In the genomic region with DNA sequence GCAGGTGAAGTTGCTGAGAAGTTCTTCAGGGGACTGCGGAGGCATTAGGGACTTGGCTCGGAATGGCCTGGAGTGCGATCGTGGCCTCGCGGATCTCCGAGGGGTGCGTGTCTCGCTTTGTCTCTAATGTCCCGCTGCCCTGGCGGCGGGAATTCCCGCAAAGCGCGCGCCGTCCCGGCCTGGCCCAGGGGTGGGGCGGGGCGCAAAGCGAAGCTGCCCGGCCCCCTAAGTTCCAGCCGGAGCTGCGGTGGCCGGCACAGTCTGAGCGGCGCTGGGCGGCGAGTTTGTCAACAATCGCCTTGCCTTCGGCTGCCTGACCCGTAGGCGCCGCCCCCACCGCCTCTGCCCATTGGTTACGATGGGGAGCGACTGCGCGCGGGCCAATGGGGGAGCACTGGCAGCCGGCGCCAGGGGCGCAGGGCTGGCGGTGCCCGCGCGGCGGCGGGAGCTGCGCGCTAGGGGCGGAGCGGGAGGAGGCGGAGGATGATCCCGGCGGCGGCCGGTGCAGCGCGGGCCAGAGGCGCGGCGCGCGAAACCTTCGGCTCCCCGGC, we compare ENCODE assay signal across 8 mouse cellular contexts. TPM values are rescaled to one million over a fixed set of nuclear protein-coding genes. Genes with fewer than 3 reads are reported as not detected.
DNase-seq lines count a peak whose midpoint lies in the region; ATAC-seq and TF ChIP-seq lines count a peak whose summit lies in the region.

No protein-coding gene starts in this region.

- ATAC-seq in embryonic facial prominence, embryonic 12.5 days (ENCODE audit: insufficient number of reproducible peaks, insufficient read depth, low FRiP score, low TSS enrichment) = peak; percentile 89
- peak; percentile 89 for ATAC-seq in limb, embryonic 11.5 days (ENCODE audit: insufficient number of reproducible peaks, low FRiP score, low TSS enrichment, low read depth)
- peak; percentile 90 for ATAC-seq in midbrain, embryonic 13.5 days

- peak overlapping the region; percentile 97 for H3K4me2 ChIP-seq in embryonic facial prominence, embryonic 12.5 days (replicated peaks)
- peak overlapping the region; percentile 95 for H3K4me2 ChIP-seq in limb, embryonic 11.5 days (ENCODE audit: low read depth, severe bottlenecking)
- H3K4me2 ChIP-seq in midbrain, embryonic 13.5 days (replicated peaks) = peak overlapping the region; percentile 99

- H3K9ac ChIP-seq in embryonic facial prominence, embryonic 12.5 days = peak overlapping the region; percentile 78
- peak overlapping the region; percentile 70 for H3K9ac ChIP-seq in limb, embryonic 11.5 days (ENCODE audit: low read length)
- H3K9ac ChIP-seq in midbrain, embryonic 13.5 days (replicated peaks) = peak overlapping the region; percentile 71

- H3K4me3 ChIP-seq in embryonic facial prominence, embryonic 12.5 days = peak overlapping the region; percentile 79
- peak overlapping the region; percentile 52 for H3K4me3 ChIP-seq in kidney, adult 2 months (ENCODE audit: insufficient read depth, low read depth, low read length)
- peak overlapping the region; percentile 73 for H3K4me3 ChIP-seq in limb, embryonic 11.5 days (ENCODE audit: low read depth, low read length)
- H3K4me3 ChIP-seq in midbrain, embryonic 13.5 days (replicated peaks) = peak overlapping the region; percentile 59

- peaks cover 14% of the 10 kb centered on the region for H3K36me3 ChIP-seq in embryonic facial prominence, embryonic 12.5 days
- H3K36me3 ChIP-seq in kidney, adult 2 months (ENCODE audit: control insufficient read depth, insufficient read depth, low read length) = no peaks in the 10 kb centered on the region
- peaks cover 13% of the 10 kb centered on the region; the same call in 1 of the 2 replicates for H3K36me3 ChIP-seq in limb, embryonic 11.5 days (ENCODE audit: control insufficient read depth, insufficient read depth, low read length)
- H3K36me3 ChIP-seq in midbrain, embryonic 13.5 days = peaks cover 13% of the 10 kb centered on the region

- no peak for TF ChIP-seq CTCF in kidney, adult 2 months (conservative IDR thresholded peaks at IDR 0.05; ENCODE audit: insufficient read depth, insufficient read length, low read depth, low read length)

- peak; percentile 6 for TF ChIP-seq POLR2A in kidney, adult 2 months (IDR thresholded peaks at IDR 0.05; ENCODE audit: low read depth, low read length)

- H3K27ac ChIP-seq in embryonic facial prominence, embryonic 12.5 days = peak overlapping the region; percentile 92
- peak overlapping the region; percentile 63; the same call in 1 of the 2 replicates for H3K27ac ChIP-seq in kidney, adult 2 months (ENCODE audit: insufficient read depth, low read depth, low read length)
- H3K27ac ChIP-seq in limb, embryonic 11.5 days (replicated peaks; ENCODE audit: low read depth, low read length) = peak overlapping the region; percentile 76
- H3K27ac ChIP-seq in midbrain, embryonic 13.5 days = peak overlapping the region; percentile 82

- peak; percentile 94 for DNase-seq in 3134 (ENCODE audit: extremely low read depth, insufficient read length, low spot score)
- DNase-seq in adrenal gland, postnatal 36 days = peak; percentile 99
- DNase-seq in heart, adult 18-20 months = peak; percentile 96 to 98
- peak; percentile 98 for DNase-seq in kidney, adult 2 months
- peak; percentile 97 for DNase-seq in limb, embryonic 11.5 days (ENCODE audit: low spot score)
- peak; percentile 92 for DNase-seq in spleen, adult 18-20 months

- H3K9me3 ChIP-seq in embryonic facial prominence, embryonic 12.5 days = no peaks in the 10 kb centered on the region
- no peaks in the 10 kb centered on the region for H3K9me3 ChIP-seq in limb, embryonic 11.5 days (ENCODE audit: control insufficient read depth, low read length)
- no peaks in the 10 kb centered on the region for H3K9me3 ChIP-seq in midbrain, embryonic 13.5 days

- H3K4me1 ChIP-seq in embryonic facial prominence, embryonic 12.5 days = peaks cover 43% of the 10 kb centered on the region
- peaks cover 9% of the 10 kb centered on the region for H3K4me1 ChIP-seq in kidney, adult 2 months (ENCODE audit: control insufficient read depth, insufficient read depth, low read length)
- H3K4me1 ChIP-seq in limb, embryonic 11.5 days (ENCODE audit: control insufficient read depth, insufficient read depth, low read length) = peaks cover 30% of the 10 kb centered on the region
- H3K4me1 ChIP-seq in midbrain, embryonic 13.5 days (replicated peaks) = peaks cover 65% of the 10 kb centered on the region

- under 1% methylated on average over 56 of the region's 67 CpGs for WGBS in embryonic facial prominence, embryonic 12.5 days
- WGBS in kidney, adult 2 months = under 1% methylated on average over 67 of the region's 67 CpGs
- WGBS in limb, embryonic 11.5 days = 0% methylated on average over 57 of the region's 67 CpGs
- under 1% methylated on average over 66 of the region's 67 CpGs for WGBS in midbrain, embryonic 13.5 days

- H3K27me3 ChIP-seq in embryonic facial prominence, embryonic 12.5 days = peaks cover 23% of the 10 kb centered on the region
- H3K27me3 ChIP-seq in kidney, adult 2 months (replicated peaks; ENCODE audit: control insufficient read depth, insufficient read depth, low read length) = no peaks in the 10 kb centered on the region
- H3K27me3 ChIP-seq in limb, embryonic 11.5 days (ENCODE audit: control insufficient read depth, insufficient read depth, low read length) = peaks cover 22% of the 10 kb centered on the region
- H3K27me3 ChIP-seq in midbrain, embryonic 13.5 days = peaks cover 29% of the 10 kb centered on the region

RNA-seq across cellular contexts. Expression of a gene that starts 1.4 kb away (rescaled TPM):
- total RNA-seq in adrenal gland, postnatal 36 days (2021) = 10 to 100 TPM; 28.0 to 51.3 TPM
- 30.3 and 33.7 TPM in 2 replicates for polyA plus RNA-seq in embryonic facial prominence, embryonic 12.5 days (2016; fragmentation: Nextera tagmentation; extraction: Ambion mirVana)
- total RNA-seq in heart, adult 18-20 months (2021) = 10 to 100 TPM in 1 of 2 experiments, 1 to 10 TPM in 1; 8.1 to 10.3 TPM
- 7.1 and 7.8 TPM in 2 replicates for polyA plus RNA-seq in kidney, adult 2 months (2012; rRNA removed)
- 21.6 and 23.4 TPM in 2 replicates for polyA plus RNA-seq in limb, embryonic 11.5 days (2014; fragmentation: Nextera tagmentation; extraction: Ambion mirVana)
- polyA plus RNA-seq in midbrain, embryonic 13.5 days (2015; fragmentation: Nextera tagmentation; extraction: Ambion mirVana) = 10.6 and 13.3 TPM in 2 replicates

Comparison
In these comparisons a context has a peak if more than half of its experiments do, and no peak if none do; other contexts are left out.
1. Peak in every context shown above with its lines: DNase-seq, ATAC-seq, H3K4me3 ChIP-seq and H3K27ac ChIP-seq.